Mouse (Mus musculus) testis, adult 2 months (tissue): ENCODE measurements around the gene Col6a4.

Experiments used
- CTCF ChIP-seq: fragments of 200-500 bp; IDR thresholded peaks from 2 replicates; pipeline ENCODE4 v1.5.1; 2012; ENCODE audit warnings: low read depth, mild to moderate bottlenecking, inconsistent platforms, low read length, moderate library complexity; ENCODE audit not compliant: control insufficient read depth, insufficient read depth, insufficient replicate concordance
- POLR2A ChIP-seq: fragments of 200-500 bp; IDR thresholded peaks from 2 replicates; pipeline ENCODE4 v1.6.1; 2012; ENCODE audit warnings: low read depth, mild to moderate bottlenecking, inconsistent platforms, low read length, moderate library complexity; ENCODE audit not compliant: control insufficient read depth

DNA sequence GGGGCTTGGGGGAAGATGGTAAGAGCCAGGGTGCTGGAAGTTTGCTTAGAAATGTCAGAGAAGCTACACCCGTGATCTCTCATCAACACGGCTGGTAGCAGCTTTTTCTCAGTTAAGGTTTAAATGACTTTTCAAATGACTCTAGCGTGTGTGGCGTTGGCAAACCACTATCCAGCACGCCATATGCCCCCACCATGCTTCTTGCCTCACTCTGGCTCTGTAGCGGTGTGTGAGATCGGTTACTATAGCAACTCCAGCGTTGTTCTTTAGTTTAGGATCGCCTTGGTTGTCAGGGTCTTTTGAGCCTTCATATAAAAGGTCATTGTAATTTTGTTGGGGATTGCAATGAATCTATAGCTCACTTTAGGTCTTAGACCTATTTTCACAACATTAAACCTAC, 22.5 kb upstream of the Col6a4 start:
- TF ChIP-seq CTCF (no peak), POLR2A (no peak)
